Mouse (Mus musculus) stomach, postnatal 0 days (tissue): ENCODE measurements around the gene Otud7a. TPM values are rescaled to one million over a fixed set of nuclear protein-coding genes. Genes with fewer than 3 reads are reported as not detected.

ENCODE experiments used
- ATAC-seq: fragments of 200-750 bp; cut with Nextera tagmentation; 2 replicates; pipeline ENCODE4 v1.8.0; 2017; ENCODE audit not compliant: low FRiP score, low TSS enrichment
- DNase-seq: peaks from one replicate; pipeline ENCODE4 v3.0.0-alpha.2; 2016; ENCODE audit warnings: low spot score
- H3K27ac ChIP-seq: fragments of 300-500 bp; sonication (generic); replicated peaks from 2 replicates; pipeline ENCODE4 v1.5.1; 2014; ENCODE audit warnings: mild to moderate bottlenecking, control low read depth
- H3K27me3 ChIP-seq: fragments of 300-500 bp; sonication (generic); 2 replicates; pipeline ENCODE4 v1.6.1; 2014; ENCODE audit warnings: low read length; ENCODE audit not compliant: control insufficient read depth, insufficient read depth
- H3K36me3 ChIP-seq: fragments of 300-500 bp; sonication (generic); 2 replicates; pipeline ENCODE4 v1.6.1; 2014; ENCODE audit warnings: low read length, mixed read lengths; ENCODE audit not compliant: control insufficient read depth, insufficient read depth
- H3K4me1 ChIP-seq: fragments of 300-500 bp; sonication (generic); replicated peaks from 2 replicates; pipeline ENCODE4 v1.6.1; 2014; ENCODE audit warnings: antibody characterized with exemption; ENCODE audit not compliant: control insufficient read depth, insufficient read depth
- H3K4me2 ChIP-seq: fragments of 300-500 bp; sonication (generic); replicated peaks from 2 replicates; pipeline ENCODE4 v1.6.1; 2014; ENCODE audit warnings: low read depth, mild to moderate bottlenecking, control low read depth, moderate library complexity
- H3K4me3 ChIP-seq: fragments of 300-500 bp; sonication (generic); 2 replicates; pipeline ENCODE4 v1.5.1; 2014; ENCODE audit warnings: low read depth, low read length, control low read depth
- H3K9ac ChIP-seq: fragments of 300-500 bp; sonication (generic); 2 replicates; pipeline ENCODE4 v1.6.1; 2014; ENCODE audit warnings: mild to moderate bottlenecking, low read length, control low read depth, mixed read lengths
- H3K9me3 ChIP-seq: fragments of 300-500 bp; sonication (generic); 2 replicates; pipeline ENCODE4 v1.6.1; 2016; ENCODE audit warnings: low read length; ENCODE audit not compliant: control insufficient read depth
- CTCF ChIP-seq: IDR thresholded peaks from 2 replicates; pipeline ENCODE4 v1.5.1; 2016; ENCODE audit warnings: antibody characterized with exemption, low read depth, mild to moderate bottlenecking, moderate library complexity
- EP300 ChIP-seq: optimal IDR thresholded peaks from 2 replicates; pipeline ENCODE3; 2016; ENCODE audit warnings: antibody characterized with exemption
- WGBS: fragments of 180-500 bp; shearing (Covaris S2); extraction: QIAGEN DNeasy Blood & Tissue Kit; methylation state at CpG from one replicate; pipeline ENCODE4 v1.1.7; 2014; 5-methylcytosine and 5-hydroxymethylcytosine counted together
- polyA plus RNA-seq: library from polyadenylated mRNA; unstranded; fragments of >200 nt; fragmentation: Nextera tagmentation; extraction: Ambion mirVana; gene quantifications from 2 replicates; pipeline ENCODE4 v1.2.1, GENCODE M21; 2015

The Otud7a gene
- polyA plus RNA-seq, result 0.13 and 0.24 TPM in 2 replicates

- Histone ChIP-seq H3K27me3 (0 out of 2 replicates have a peak, but pooled peaks cover 5% of the 10 kb centered on the region), H3K9ac (peak within 1 kb of the TSS; percentile 13; the same call in 1 of the 2 replicates), H3K4me3 (peak within 1 kb of the TSS; percentile 47), H3K4me2 (peak within 1 kb of the TSS; percentile 74), H3K9me3 (no peaks in the 10 kb centered on the region), H3K4me1 (no peaks in the 10 kb centered on the region), H3K27ac (no peak within 1 kb of the TSS), H3K36me3 (no peaks in the 10 kb centered on the region)
- DNase-seq (peak; percentile 43), ATAC-seq (peak; percentile 74; the same call in 1 of the 2 replicates)
- TF ChIP-seq EP300 (no peak), CTCF (no peak)
- under 1% methylated on average over 96 of the region's 123 CpGs for WGBS
Measured at GRCm38 (mm10) chr7:63444484-63445345, at the start of gene Otud7a. Gene Otud7a, plus strand, starts transcription at chr7:63444751.

DNA sequence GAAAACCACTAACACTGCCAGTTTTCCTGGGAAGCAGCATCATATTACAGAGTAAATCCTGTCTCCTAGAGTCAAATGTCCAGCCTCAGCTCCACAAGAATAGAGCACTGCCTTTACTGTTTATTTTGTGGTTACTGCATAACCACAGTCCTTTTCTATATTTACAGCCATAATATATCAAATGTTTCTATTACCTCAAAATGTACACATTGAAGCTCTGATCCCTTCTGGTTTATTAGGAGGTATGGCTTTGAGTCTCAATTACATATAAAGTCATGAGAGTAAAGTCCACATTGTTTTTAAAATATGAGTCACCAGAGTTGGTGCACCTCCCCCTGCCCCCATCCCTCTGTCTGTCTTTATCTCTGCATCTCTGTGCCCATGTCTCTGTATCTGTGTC lies 38.6 kb upstream of the Otud7a start:
- TF ChIP-seq EP300 (no peak), CTCF (no peak)
- no peaks in the 10 kb centered on the region for H3K36me3 ChIP-seq
- H3K4me2 ChIP-seq, result no peak overlapping the region
- no peak overlapping the region for H3K9ac ChIP-seq
- H3K27ac ChIP-seq, result no peak overlapping the region
- H3K27me3 ChIP-seq, result no peaks in the 10 kb centered on the region
- H3K4me1 ChIP-seq, result no peaks in the 10 kb centered on the region
- ATAC-seq (no peak), DNase-seq (no peak)
- H3K9me3 ChIP-seq, result no peaks in the 10 kb centered on the region
- no peak overlapping the region for H3K4me3 ChIP-seq

DNA sequence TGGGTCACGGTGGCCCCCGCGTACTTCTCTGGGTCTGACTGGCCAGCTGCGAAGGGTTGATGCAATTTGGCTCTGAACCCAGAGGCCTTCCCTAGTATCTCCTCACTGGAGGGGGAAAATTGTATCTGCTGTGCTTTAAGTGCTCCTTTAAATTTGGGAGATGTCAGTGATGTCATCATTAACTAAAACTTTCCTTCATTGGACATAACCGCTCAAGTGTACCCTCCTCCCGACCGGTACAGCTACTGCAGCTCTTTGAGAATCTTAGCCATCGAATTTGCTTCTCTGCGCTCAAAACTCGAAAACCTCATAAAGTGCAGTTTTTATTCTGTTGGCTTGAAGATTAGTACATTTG lies 772 bp downstream of the Otud7a start:
- peak overlapping the region; percentile 74 for H3K4me2 ChIP-seq
- H3K4me3 ChIP-seq, result peak overlapping the region; percentile 47
- no peaks in the 10 kb centered on the region for H3K4me1 ChIP-seq
- TF ChIP-seq CTCF, result no peak
- TF ChIP-seq EP300, result no peak
- ATAC-seq, result no peak
- 0 out of 2 replicates have a peak, but pooled peaks cover 5% of the 10 kb centered on the region for H3K27me3 ChIP-seq
- H3K27ac ChIP-seq, result no peak overlapping the region
- WGBS, result 30% methylated on average over 10 of the region's 10 CpGs
- no peak overlapping the region for H3K9ac ChIP-seq
- no peaks in the 10 kb centered on the region for H3K9me3 ChIP-seq
- H3K36me3 ChIP-seq, result no peaks in the 10 kb centered on the region
- DNase-seq, result no peak

- ATAC-seq (no peak), DNase-seq (no peak)
- no peaks in the 10 kb centered on the region for H3K4me1 ChIP-seq
- no peaks in the 10 kb centered on the region for H3K9me3 ChIP-seq
- H3K9ac ChIP-seq, result no peak overlapping the region
- WGBS, result 33% methylated on average over 1 of the region's 1 CpGs
- H3K27ac ChIP-seq, result no peak overlapping the region
- 0 out of 2 replicates have a peak, but pooled peaks cover 5% of the 10 kb centered on the region for H3K27me3 ChIP-seq
- no peaks in the 10 kb centered on the region for H3K36me3 ChIP-seq
- H3K4me2 ChIP-seq, result no peak overlapping the region
- TF ChIP-seq EP300, result no peak
- peak; percentile 18; the same call in 1 of the 2 replicates for TF ChIP-seq CTCF
- no peak overlapping the region for H3K4me3 ChIP-seq
Measured at GRCm38 (mm10) chr7:63446951-63447350, 2.4 kb downstream of the Otud7a start.

DNA sequence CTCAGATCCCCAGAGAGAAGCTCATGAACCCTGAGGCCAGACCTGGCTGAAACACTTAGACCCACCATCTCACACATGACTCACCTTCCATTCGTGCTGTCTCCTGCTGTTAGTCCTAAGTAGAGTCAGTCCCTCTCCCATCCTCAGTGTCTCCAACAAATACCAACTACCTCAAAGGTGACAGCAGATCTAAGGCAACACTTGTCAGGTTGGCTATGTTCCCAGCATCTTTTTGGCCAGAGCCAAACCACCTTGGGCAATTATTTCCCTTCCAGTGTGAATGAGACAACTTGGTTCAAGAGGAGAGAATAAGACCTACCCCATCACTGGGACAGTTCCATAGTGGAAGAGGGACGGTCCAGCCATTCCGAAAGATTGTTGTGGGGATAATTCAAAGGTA lies 10.7 kb downstream of the Otud7a start:
- Histone ChIP-seq H3K4me1 (no peaks in the 10 kb centered on the region), H3K4me3 (no peak overlapping the region), H3K9me3 (no peaks in the 10 kb centered on the region), H3K27ac (no peak overlapping the region), H3K4me2 (no peak overlapping the region), H3K9ac (no peak overlapping the region), H3K27me3 (no peaks in the 10 kb centered on the region), H3K36me3 (no peaks in the 10 kb centered on the region)
- ATAC-seq (no peak), DNase-seq (no peak)
- 77% methylated on average over 3 of the region's 3 CpGs for WGBS
- no peak for TF ChIP-seq EP300
- TF ChIP-seq CTCF, result no peak

- H3K36me3 ChIP-seq, result no peaks in the 10 kb centered on the region
- H3K27ac ChIP-seq, result no peak overlapping the region
- no peak overlapping the region for H3K4me3 ChIP-seq
- no peak for ATAC-seq
- H3K9ac ChIP-seq, result no peak overlapping the region
- DNase-seq, result no peak
- no peaks in the 10 kb centered on the region for H3K9me3 ChIP-seq
- no peak for TF ChIP-seq EP300
- no peak for TF ChIP-seq CTCF
- H3K4me1 ChIP-seq, result no peaks in the 10 kb centered on the region
- WGBS, result 50% methylated on average over 2 of the region's 2 CpGs
- no peak overlapping the region for H3K4me2 ChIP-seq
- no peaks in the 10 kb centered on the region for H3K27me3 ChIP-seq
Measured at GRCm38 (mm10) chr7:63462234-63462633, 17.7 kb downstream of the Otud7a start.
